Mouse (Mus musculus) MEL (cell line): Measurements from ENCODE around the gene Olfr1280. TPM values are rescaled to one million over a fixed set of nuclear protein-coding genes. Genes with fewer than 3 reads are reported as not detected.

Source experiments
- DNase-seq: peaks from one replicate; pipeline ENCODE4 v3.0.0; 2011; ENCODE audit warnings: low read depth, low spot score
- H3K27ac ChIP-seq: 2 replicates; pipeline ENCODE4 v1.5.1; 2012; ENCODE audit warnings: low read depth, mild to moderate bottlenecking, control low read depth, low read length, moderate library complexity; ENCODE audit not compliant: control insufficient read depth
- H3K27me3 ChIP-seq, 2 experiments: fragments of 150-350 bp in 1 of 2; sonication (generic) in 1 of 2; 2 replicates each; pipeline ENCODE4 v1.6.1; 2012; ENCODE audit warnings: low read length in 2 of 2, mild to moderate bottlenecking in 2 of 2, improper control_type of control experiment in 1 of 2, moderate library complexity in 1 of 2; ENCODE audit not compliant: insufficient read depth in 2 of 2, control insufficient read depth in 1 of 2
- H3K36me3 ChIP-seq, 2 experiments: 2 replicates each; pipeline ENCODE4 v1.6.1; 2012 to 2014; ENCODE audit warnings: low read length in 2 of 2, improper control_type of control experiment in 1 of 2, inconsistent platforms in 1 of 2, mild to moderate bottlenecking in 1 of 2; ENCODE audit not compliant: insufficient read depth in 2 of 2, control insufficient read depth in 1 of 2
- H3K4me1 ChIP-seq, 2 experiments: fragments of 150-350 bp in 1 of 2; sonication (generic) in 1 of 2; 2 replicates each; pipeline ENCODE4 v1.6.1; 2012; ENCODE audit warnings: low read length in 2 of 2, improper control_type of control experiment in 1 of 2, mild to moderate bottlenecking in 1 of 2; ENCODE audit not compliant: insufficient read depth in 2 of 2, control insufficient read depth in 1 of 2
- H3K4me3 ChIP-seq, 2 experiments: fragments of 150-350 bp in 1 of 2; sonication (generic) in 1 of 2; 2 replicates each; pipeline ENCODE4 v1.5.1; 2012; ENCODE audit warnings: low read depth in 2 of 2, low read length in 2 of 2, mild to moderate bottlenecking in 2 of 2, moderate library complexity in 2 of 2, control low read depth in 1 of 2, improper control_type of control experiment in 1 of 2; ENCODE audit not compliant: control insufficient read depth in 1 of 2, insufficient read depth in 1 of 2
- H3K79me2 ChIP-seq: 2 replicates; pipeline ENCODE4 v1.6.1; 2012; ENCODE audit warnings: mild to moderate bottlenecking, low read length, moderate library complexity; ENCODE audit not compliant: control insufficient read depth, poor library complexity, insufficient read depth
- H3K9ac ChIP-seq: 2 replicates; pipeline ENCODE4 v1.6.1; 2012; ENCODE audit warnings: low read depth, mild to moderate bottlenecking, control low read depth, low read length, moderate library complexity; ENCODE audit not compliant: control insufficient read depth, poor library complexity, severe bottlenecking
- H3K9me3 ChIP-seq: fragments of 150-350 bp; sonication (generic); replicated peaks from 2 replicates; pipeline ENCODE4 v1.6.1; 2012; ENCODE audit warnings: mild to moderate bottlenecking, low read length, improper control_type of control experiment, moderate library complexity; ENCODE audit not compliant: insufficient read depth
- CHD2 ChIP-seq: IDR thresholded peaks from 2 replicates; pipeline ENCODE4 v1.6.1; 2011; ENCODE audit warnings: low read length, improper control_type of control experiment
- CTCF ChIP-seq, 3 experiments: IDR thresholded peaks in 2 of 3; conservative IDR thresholded peaks in 1 of 3; 2 replicates each; pipeline ENCODE4 v1.5.1; 2011 to 2012; ENCODE audit warnings: low read length in 3 of 3, low read depth in 2 of 3, mild to moderate bottlenecking in 2 of 3, improper control_type of control experiment in 1 of 3, inconsistent platforms in 1 of 3, mixed read lengths in 1 of 3, moderate library complexity in 1 of 3; ENCODE audit not compliant: control insufficient read depth in 1 of 3, insufficient read depth in 1 of 3, poor library complexity in 1 of 3, severe bottlenecking in 1 of 3
- E2F4 ChIP-seq: IDR thresholded peaks from 2 replicates; pipeline ENCODE4 v1.6.1; 2011; ENCODE audit warnings: low read depth, low read length, improper control_type of control experiment, borderline replicate concordance
- ELF1 ChIP-seq: IDR thresholded peaks from 2 replicates; pipeline ENCODE4 v1.6.1; 2014; ENCODE audit warnings: low read depth, mild to moderate bottlenecking, inconsistent platforms, low read length, improper control_type of control experiment, moderate library complexity
- HCFC1 ChIP-seq: IDR thresholded peaks from 2 replicates; pipeline ENCODE4 v1.6.1; 2012; ENCODE audit warnings: low read depth, mild to moderate bottlenecking, inconsistent platforms, low read length, improper control_type of control experiment, moderate library complexity
- MAX ChIP-seq: IDR thresholded peaks from 2 replicates; pipeline ENCODE4 v1.6.1; 2011; ENCODE audit warnings: low read length, improper control_type of control experiment
- MAZ ChIP-seq: IDR thresholded peaks from 2 replicates; pipeline ENCODE4 v1.6.1; 2012; ENCODE audit warnings: low read depth, mild to moderate bottlenecking, inconsistent platforms, low read length, improper control_type of control experiment
- MEF2A ChIP-seq: IDR thresholded peaks from 2 replicates; pipeline ENCODE4 v1.6.1; 2014; ENCODE audit warnings: low read depth, mild to moderate bottlenecking, inconsistent platforms, low read length, improper control_type of control experiment; ENCODE audit not compliant: poor library complexity, insufficient replicate concordance, severe bottlenecking; ENCODE audit errors: extremely low read depth
- MYB ChIP-seq: IDR thresholded peaks from 2 replicates; pipeline ENCODE4 v1.6.1; 2011; ENCODE audit warnings: mild to moderate bottlenecking, low read depth, low read length, improper control_type of control experiment
- MYC ChIP-seq: IDR thresholded peaks from 2 replicates; pipeline ENCODE4 v1.6.1; 2011; ENCODE audit warnings: low read depth, mild to moderate bottlenecking, low read length, improper control_type of control experiment, moderate library complexity
- NELFE ChIP-seq: IDR thresholded peaks from 2 replicates; pipeline ENCODE4 v1.6.1; 2011; ENCODE audit warnings: low read depth, low read length, improper control_type of control experiment
- POLR2AphosphoS5 ChIP-seq: IDR thresholded peaks from 2 replicates; pipeline ENCODE4 v1.6.1; 2012; ENCODE audit warnings: low read depth, borderline replicate concordance, mild to moderate bottlenecking, inconsistent platforms, low read length, moderate library complexity, mixed read lengths
- RAD21 ChIP-seq: IDR thresholded peaks from 2 replicates; pipeline ENCODE4 v1.6.1; 2011; ENCODE audit warnings: mild to moderate bottlenecking, low read depth, low read length, improper control_type of control experiment
- RCOR1 ChIP-seq: IDR thresholded peaks from 2 replicates; pipeline ENCODE4 v1.6.1; 2012; ENCODE audit warnings: low read depth, mild to moderate bottlenecking, inconsistent platforms, low read length, improper control_type of control experiment
- SIN3A ChIP-seq: IDR thresholded peaks from 2 replicates; pipeline ENCODE4 v1.6.1; 2012; ENCODE audit warnings: low read length, improper control_type of control experiment, inconsistent platforms
- SMC3 ChIP-seq: IDR thresholded peaks from 2 replicates; pipeline ENCODE4 v1.6.1; 2011; ENCODE audit warnings: low read depth, low read length, improper control_type of control experiment
- TAL1 ChIP-seq: IDR thresholded peaks from 2 replicates; pipeline ENCODE4 v1.6.1; 2012; ENCODE audit warnings: mild to moderate bottlenecking, inconsistent platforms, low read length, moderate library complexity, mixed read lengths
- TCF12 ChIP-seq: IDR thresholded peaks from 2 replicates; pipeline ENCODE4 v1.6.1; 2014; ENCODE audit warnings: low read depth, mild to moderate bottlenecking, inconsistent platforms, low read length, improper control_type of control experiment, moderate library complexity
- UBTF ChIP-seq: IDR thresholded peaks from 2 replicates; pipeline ENCODE4 v1.6.1; 2012; ENCODE audit warnings: low read depth, mild to moderate bottlenecking, inconsistent platforms, low read length, improper control_type of control experiment, moderate library complexity, borderline replicate concordance; ENCODE audit not compliant: insufficient read depth
- USF1 ChIP-seq: IDR thresholded peaks from 2 replicates; pipeline ENCODE4 v1.6.1; 2014; ENCODE audit warnings: low read depth, mild to moderate bottlenecking, inconsistent platforms, low read length, improper control_type of control experiment, moderate library complexity
- ZMIZ1 ChIP-seq: IDR thresholded peaks from 2 replicates; pipeline ENCODE4 v1.6.1; 2012; ENCODE audit warnings: low read depth, mild to moderate bottlenecking, inconsistent platforms, low read length, improper control_type of control experiment, moderate library complexity
- ZNF384 ChIP-seq: IDR thresholded peaks from 2 replicates; pipeline ENCODE4 v1.6.1; 2012; ENCODE audit warnings: low read depth, mild to moderate bottlenecking, inconsistent platforms, low read length, improper control_type of control experiment
- polyA plus RNA-seq, 2 experiments: library from polyadenylated mRNA; stranded (reverse) in 1 of 2; unstranded in 1 of 2; fragments of >175 nt in 1 of 2; fragments of >200 nt in 1 of 2; gene quantifications; 2 replicates each; pipeline versions ENCODE4 v1.2.1 to v1.2.4; 2012; ENCODE audit warnings: low replicate concordance in 2 of 2, low read depth in 1 of 2; ENCODE audit not compliant: insufficient read length in 2 of 2, insufficient read depth in 1 of 2, missing spikeins in 1 of 2
- total RNA-seq: library from RNA; depleted of rRNA; stranded (reverse); fragments of 300-350 nt; gene quantifications from 2 replicates; pipeline ENCODE4 v1.2.3, GENCODE M21; 2012

Olfr1280 gene
- total and polyA plus RNA-seq, 3 experiments, result not detected

- Histone ChIP-seq H3K79me2 (no peaks in the 10 kb centered on the region), H3K9me3 (no peaks in the 10 kb centered on the region), H3K27ac (no peak within 1 kb of the TSS), H3K27me3 (no peaks in the 10 kb centered on the region), H3K9ac (no peak within 1 kb of the TSS), H3K36me3 (no peaks in the 10 kb centered on the region), H3K4me3 (no peak within 1 kb of the TSS), H3K4me1 (no peaks in the 10 kb centered on the region)
- no peak for DNase-seq
- TF ChIP-seq ZNF384, result no peak
- TF ChIP-seq ELF1, result no peak
- no peak for TF ChIP-seq POLR2AphosphoS5
- TF ChIP-seq RCOR1, result no peak
- TF ChIP-seq ZMIZ1, result no peak
- TF ChIP-seq NELFE, result no peak
- TF ChIP-seq MAZ, result no peak
- TF ChIP-seq USF1, result no peak
- no peak for TF ChIP-seq MYC
- TF ChIP-seq MAX, result no peak
- no peak for TF ChIP-seq TAL1
- TF ChIP-seq CTCF (IDR thresholded peaks at IDR 0.05 in 2 of 3, conservative IDR thresholded peaks at IDR 0.05 in 1 of 3; ENCODE audit: control insufficient read depth in 1 of 3, insufficient read depth in 1 of 3, low read depth in 2 of 3, low read length in 3 of 3, poor library complexity in 1 of 3, severe bottlenecking in 1 of 3), result no peak
- no peak for TF ChIP-seq E2F4
- TF ChIP-seq SIN3A, result no peak
- TF ChIP-seq CHD2, result no peak
Observed at GRCm38 (mm10) chr2:111335976-111336375, 22.2 kb downstream of the Olfr1280 start, which contains the start of gene Olfr1282. Gene Olfr1282 (minus strand): TSS chr2:111336076.

- Histone ChIP-seq H3K4me1 (no peaks in the 10 kb centered on the region), H3K36me3 (no peaks in the 10 kb centered on the region), H3K27ac (no peak within 1 kb of the TSS), H3K4me3 (no peak within 1 kb of the TSS), H3K79me2 (no peaks in the 10 kb centered on the region), H3K9me3 (no peaks in the 10 kb centered on the region), H3K27me3 (no peaks in the 10 kb centered on the region), H3K9ac (no peak within 1 kb of the TSS)
- no peak for DNase-seq
- TF ChIP-seq UBTF (no peak), NELFE (no peak), MYB (no peak), ZMIZ1 (no peak), TCF12 (no peak), CHD2 (no peak), HCFC1 (no peak), E2F4 (no peak), MYC (no peak), RAD21 (no peak), SMC3 (no peak), ELF1 (no peak), MEF2A (no peak)
Observed at GRCm38 (mm10) chr2:111366490-111366889, 52.7 kb downstream of the Olfr1280 start, which contains the start of gene Olfr1283. Gene Olfr1283 (plus strand): TSS chr2:111366790.
